Mouse (Mus musculus) MEL (cell line): ENCODE measurements around the gene Aoah.

Experiments used
- BHLHE40 ChIP-seq: IDR thresholded peaks from 2 replicates; pipeline ENCODE4 v1.6.1; 2012; ENCODE audit warnings: low read depth, mild to moderate bottlenecking, inconsistent platforms, low read length, improper control_type of control experiment, borderline replicate concordance
- CTCF ChIP-seq, 3 experiments: IDR thresholded peaks in 2 of 3; conservative IDR thresholded peaks in 1 of 3; 2 replicates each; pipeline ENCODE4 v1.5.1; 2011 to 2012; ENCODE audit warnings: low read length in 3 of 3, low read depth in 2 of 3, mild to moderate bottlenecking in 2 of 3, improper control_type of control experiment in 1 of 3, inconsistent platforms in 1 of 3, mixed read lengths in 1 of 3, moderate library complexity in 1 of 3; ENCODE audit not compliant: control insufficient read depth in 1 of 3, insufficient read depth in 1 of 3, poor library complexity in 1 of 3, severe bottlenecking in 1 of 3
- EP300 ChIP-seq, 2 experiments: IDR thresholded peaks; 2 replicates each; pipeline ENCODE4 v1.6.1; 2011; ENCODE audit warnings: improper control_type of control experiment in 2 of 2, low read length in 2 of 2, low read depth in 1 of 2, mild to moderate bottlenecking in 1 of 2
- GABPA ChIP-seq: IDR thresholded peaks from 2 replicates; pipeline ENCODE4 v1.6.1; 2012; ENCODE audit warnings: low read depth, mild to moderate bottlenecking, inconsistent platforms, low read length, improper control_type of control experiment, moderate library complexity
- HCFC1 ChIP-seq: IDR thresholded peaks from 2 replicates; pipeline ENCODE4 v1.6.1; 2012; ENCODE audit warnings: low read depth, mild to moderate bottlenecking, inconsistent platforms, low read length, improper control_type of control experiment, moderate library complexity
- KAT2A ChIP-seq: conservative IDR thresholded peaks from 2 replicates; pipeline ENCODE4 v1.6.1; 2012; ENCODE audit warnings: low read depth, low read length, improper control_type of control experiment, inconsistent platforms
- MAZ ChIP-seq: IDR thresholded peaks from 2 replicates; pipeline ENCODE4 v1.6.1; 2012; ENCODE audit warnings: low read depth, mild to moderate bottlenecking, inconsistent platforms, low read length, improper control_type of control experiment
- MYC ChIP-seq: IDR thresholded peaks from 2 replicates; pipeline ENCODE4 v1.6.1; 2011; ENCODE audit warnings: low read depth, mild to moderate bottlenecking, low read length, improper control_type of control experiment, moderate library complexity
- NELFE ChIP-seq: IDR thresholded peaks from 2 replicates; pipeline ENCODE4 v1.6.1; 2011; ENCODE audit warnings: low read depth, low read length, improper control_type of control experiment
- POLR2A ChIP-seq, 2 experiments: IDR thresholded peaks; 2 replicates each; pipeline ENCODE4 v1.6.1; 2011 to 2012; ENCODE audit warnings: low read length in 2 of 2, mild to moderate bottlenecking in 2 of 2, control low read depth in 1 of 2, improper control_type of control experiment in 1 of 2, low read depth in 1 of 2, moderate library complexity in 1 of 2; ENCODE audit not compliant: control insufficient read depth in 1 of 2, insufficient read depth in 1 of 2, poor library complexity in 1 of 2
- TBP ChIP-seq: IDR thresholded peaks from 2 replicates; pipeline ENCODE4 v1.8.0; 2011; ENCODE audit warnings: low read depth, low read length, improper control_type of control experiment
- USF1 ChIP-seq: IDR thresholded peaks from 2 replicates; pipeline ENCODE4 v1.6.1; 2014; ENCODE audit warnings: low read depth, mild to moderate bottlenecking, inconsistent platforms, low read length, improper control_type of control experiment, moderate library complexity
- ZKSCAN1 ChIP-seq: IDR thresholded peaks from 2 replicates; pipeline ENCODE4 v1.6.1; 2012; ENCODE audit warnings: low read depth, mild to moderate bottlenecking, inconsistent platforms, low read length, improper control_type of control experiment, moderate library complexity

DNA sequence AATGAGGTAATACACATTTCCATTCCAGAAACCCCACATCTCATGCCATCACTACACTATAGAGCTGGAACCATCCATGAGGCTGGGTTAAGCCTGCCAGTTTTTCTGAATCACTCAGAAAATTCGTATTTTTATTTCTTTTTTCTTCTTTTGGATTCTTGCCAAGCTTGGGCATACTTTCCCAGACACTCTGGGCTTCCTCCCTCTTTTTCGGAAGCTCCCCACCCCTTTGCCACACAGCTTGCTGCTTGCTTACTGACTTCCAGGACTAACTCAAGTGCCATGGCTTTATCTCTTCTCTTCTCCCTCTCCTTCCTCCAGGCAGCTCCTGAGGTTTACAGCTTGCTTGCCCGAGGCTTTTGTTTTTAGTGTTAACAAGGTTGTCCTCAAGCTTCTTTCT, 62.0 kb downstream of the Aoah start:
- no peak for TF ChIP-seq TBP
- no peak for TF ChIP-seq MYC
- no peak for TF ChIP-seq USF1
- TF ChIP-seq NELFE = no peak
- no peak for TF ChIP-seq MAZ
- no peak for TF ChIP-seq CTCF (IDR thresholded peaks at IDR 0.05 in 2 of 3, conservative IDR thresholded peaks at IDR 0.05 in 1 of 3; ENCODE audit: control insufficient read depth in 1 of 3, insufficient read depth in 1 of 3, low read depth in 2 of 3, low read length in 3 of 3, poor library complexity in 1 of 3, severe bottlenecking in 1 of 3)
- no peak for TF ChIP-seq POLR2A (IDR thresholded peaks at IDR 0.05; ENCODE audit: control insufficient read depth in 1 of 2, insufficient read depth in 1 of 2, low read depth in 1 of 2, low read length in 2 of 2, poor library complexity in 1 of 2)
- TF ChIP-seq HCFC1 = no peak
- no peak for TF ChIP-seq BHLHE40
- TF ChIP-seq ZKSCAN1 = no peak
- no peak for TF ChIP-seq KAT2A
- TF ChIP-seq GABPA = no peak
- no peak for TF ChIP-seq EP300 (IDR thresholded peaks at IDR 0.05; ENCODE audit: low read depth in 1 of 2, low read length in 2 of 2)
